Mouse (Mus musculus) cerebellum, adult 2 months (tissue): ENCODE data around the gene Zfp57. TPM values are rescaled to one million over a fixed set of nuclear protein-coding genes. Genes with fewer than 3 reads are reported as not detected.
A peak's percentile ranks its signal among the peaks of the same experiment; 100 is the strongest.

Source experiments
- DNase-seq, 2 experiments: peaks; one replicate each; pipeline ENCODE4 v3.0.0; 2021
- H3K27ac ChIP-seq: fragments of 200-500 bp; 2 replicates; pipeline ENCODE4 v1.5.1; 2012; ENCODE audit warnings: low read length, control low read depth, inconsistent platforms; ENCODE audit not compliant: insufficient read depth
- H3K27me3 ChIP-seq: fragments of 200-500 bp; 2 replicates; pipeline ENCODE4 v1.6.1; 2012; ENCODE audit warnings: inconsistent platforms, mild to moderate bottlenecking, low read length, moderate library complexity; ENCODE audit not compliant: control insufficient read depth, insufficient read depth
- H3K4me1 ChIP-seq: fragments of 200-500 bp; 2 replicates; pipeline ENCODE4 v1.6.1; 2011; ENCODE audit warnings: low read length; ENCODE audit not compliant: control insufficient read depth, insufficient read depth
- H3K4me3 ChIP-seq: fragments of 200-500 bp; replicated peaks from 2 replicates; pipeline ENCODE3; 2011; ENCODE audit warnings: mild to moderate bottlenecking, low read depth, low read length, control low read depth; ENCODE audit not compliant: insufficient read depth
- CTCF ChIP-seq: fragments of 200-500 bp; IDR thresholded peaks from 2 replicates; pipeline ENCODE4 v1.5.1; 2011; ENCODE audit warnings: low read depth, mild to moderate bottlenecking, control low read depth, low read length, moderate library complexity, borderline replicate concordance; ENCODE audit not compliant: insufficient read depth
- POLR2A ChIP-seq: fragments of 200-500 bp; IDR thresholded peaks from 2 replicates; pipeline ENCODE4 v1.6.1; 2011; ENCODE audit warnings: low read length, control low read depth, borderline replicate concordance; ENCODE audit not compliant: insufficient read depth
- WGBS: fragments of 180-500 bp; shearing (Covaris S2); methylation state at CpG from one replicate; pipeline ENCODE4 v1.1.7; 2018; 5-methylcytosine and 5-hydroxymethylcytosine counted together
- polyA plus RNA-seq: library from polyadenylated mRNA; depleted of rRNA; stranded (reverse); fragments of >200 nt; gene quantifications from 2 replicates; pipeline ENCODE4 v1.2.3, GENCODE M21; 2012; rRNA removed

Gene Zfp57
- polyA plus RNA-seq: 10.3 and 12.0 TPM in 2 replicates

DNA sequence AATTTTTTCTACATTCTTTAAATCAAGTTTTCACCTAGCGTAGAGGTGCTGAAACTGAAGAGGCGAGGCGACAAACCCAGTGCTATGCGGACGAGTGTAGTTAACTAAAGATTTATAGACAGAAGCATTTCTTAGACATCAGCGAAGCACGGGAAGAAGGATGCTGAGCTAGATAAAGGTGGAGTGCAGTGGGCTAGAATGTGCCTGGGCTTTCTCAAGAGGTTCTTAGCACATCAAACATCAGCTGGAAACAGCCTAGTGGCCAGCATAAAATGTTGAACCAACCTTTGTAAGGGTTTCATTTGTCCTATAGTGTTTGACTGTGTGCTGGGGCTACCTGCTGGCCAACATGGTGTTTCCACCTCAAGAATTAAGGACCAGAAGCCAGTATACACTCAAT lies at the start of gene Zfp57:
Gene Zfp57 (plus strand): TSS at position 301 of the 400 bp plus-strand sequence.
- Histone ChIP-seq H3K27ac (no peak within 1 kb of the TSS), H3K4me1 (no peaks in the 10 kb centered on the region), H3K4me3 (no peak within 1 kb of the TSS), H3K27me3 (no peaks in the 10 kb centered on the region)
- no peak for DNase-seq
- 98% methylated on average over 7 of the region's 7 CpGs for WGBS
- TF ChIP-seq POLR2A (no peak), CTCF (no peak)

DNA sequence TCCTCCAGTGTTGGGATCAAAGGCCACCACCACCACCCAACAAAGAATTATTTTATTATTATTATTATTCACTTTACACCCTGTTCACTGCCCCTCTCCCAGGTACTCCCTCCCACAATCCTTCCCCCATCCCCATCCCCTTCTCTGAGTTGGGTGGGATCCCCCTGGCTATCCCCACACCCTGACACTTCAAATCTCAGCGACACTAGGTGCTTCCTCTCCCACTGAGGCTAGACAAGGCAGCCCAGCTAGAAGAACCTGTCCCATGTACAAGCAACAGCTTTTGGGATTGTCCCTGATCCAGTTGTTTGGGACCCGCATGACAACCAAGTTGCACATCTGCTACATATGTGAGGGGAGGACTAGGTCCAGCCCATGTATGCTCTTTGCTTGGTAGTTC lies 48.3 kb upstream of the Zfp57 start:
- Histone ChIP-seq H3K4me3 (no peak overlapping the region), H3K27ac (no peak overlapping the region), H3K27me3 (no peaks in the 10 kb centered on the region), H3K4me1 (no peaks in the 10 kb centered on the region; the same call in 1 of the 2 replicates)
- peak in 1 of 2 experiments; percentile 23 for DNase-seq
- 86% methylated on average over 2 of the region's 2 CpGs for WGBS
- TF ChIP-seq POLR2A: no peak

GRCm38 (mm10) chr17:36953062-36953461 lies 47.9 kb upstream of the Zfp57 start:
- no peaks in the 10 kb centered on the region for H3K27me3 ChIP-seq
- no peak overlapping the region for H3K4me3 ChIP-seq
- no peak for TF ChIP-seq CTCF
- TF ChIP-seq POLR2A: no peak
- no peaks in the 10 kb centered on the region; the same call in 1 of the 2 replicates for H3K4me1 ChIP-seq
- 91% methylated on average over 1 of the region's 1 CpGs for WGBS
- no peak overlapping the region for H3K27ac ChIP-seq
- DNase-seq: no peak

GRCm38 (mm10) chr17:36957999-36958743 lies 42.8 kb upstream of the Zfp57 start, which contains the start of the genes Znrd1 and Znrd1as:
Znrd1 (minus strand) TSS chr17:36958559.
Znrd1as (plus strand) TSS chr17:36958592.
- peak; percentile 94 to 96 for DNase-seq
- under 1% methylated on average over 46 of the region's 46 CpGs for WGBS
- peaks cover 4% of the 10 kb centered on the region for H3K4me1 ChIP-seq
- peak within 1 kb of the TSS; percentile 67 for H3K27ac ChIP-seq
- H3K4me3 ChIP-seq: peak within 1 kb of the TSS; percentile 81
- TF ChIP-seq POLR2A (peak; percentile 76; the same call in 1 of the 2 replicates), CTCF (no peak)
- H3K27me3 ChIP-seq: no peaks in the 10 kb centered on the region

DNA sequence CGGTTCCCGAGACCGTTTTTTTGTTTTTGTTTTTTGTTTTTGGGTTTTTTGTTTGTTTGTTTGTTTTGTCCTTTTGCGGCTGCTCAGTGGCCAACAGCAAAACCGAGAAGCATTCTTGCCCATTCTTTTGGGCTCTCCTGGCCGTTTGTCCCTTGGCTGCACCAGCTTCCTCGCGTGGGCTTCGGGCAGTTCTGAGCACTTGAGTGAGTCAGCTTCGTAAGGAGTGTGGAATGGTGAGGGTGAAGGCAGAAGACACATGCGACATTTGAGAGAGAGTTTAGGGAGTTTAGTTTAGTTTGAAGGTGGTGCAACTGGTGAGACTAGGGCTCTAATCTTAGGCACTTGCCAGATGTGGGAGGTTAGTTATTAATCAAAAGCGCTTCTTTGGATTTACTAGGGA lies 42.1 kb upstream of the Zfp57 start:
- Histone ChIP-seq H3K27me3 (no peaks in the 10 kb centered on the region), H3K4me3 (peak overlapping the region; percentile 81), H3K27ac (0 out of 2 replicates have a peak overlapping the region, but pooled peaks have one; percentile 60), H3K4me1 (peaks cover 4% of the 10 kb centered on the region)
- WGBS: 6% methylated on average over 12 of the region's 12 CpGs
- DNase-seq: no peak
- TF ChIP-seq POLR2A (no peak), CTCF (no peak)

DNA sequence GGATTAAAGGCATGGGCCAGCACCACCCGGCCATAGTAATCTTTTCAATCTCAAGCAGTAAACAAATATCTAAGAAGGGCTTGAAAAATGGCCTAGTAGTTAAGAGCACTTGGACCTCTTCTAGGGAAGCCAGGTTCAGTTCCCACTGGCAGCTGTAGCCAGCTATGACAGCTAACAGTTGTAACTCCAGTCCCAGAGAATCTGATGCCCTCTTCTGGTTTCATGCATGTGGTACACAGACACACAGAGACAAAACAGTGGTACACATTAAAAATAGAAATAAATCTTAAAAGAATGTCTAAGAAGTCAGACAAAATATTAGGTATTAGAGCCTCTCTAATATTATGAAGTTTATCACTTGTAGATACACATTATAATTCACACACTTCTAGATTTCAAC lies 39.8 kb upstream of the Zfp57 start:
- no peak for TF ChIP-seq POLR2A
- TF ChIP-seq CTCF: no peak
- H3K27me3 ChIP-seq: no peaks in the 10 kb centered on the region
- peaks cover 4% of the 10 kb centered on the region for H3K4me1 ChIP-seq
- no peak overlapping the region for H3K4me3 ChIP-seq
- no peak for DNase-seq
- no peak overlapping the region for H3K27ac ChIP-seq
- 86% methylated on average over 1 of the region's 1 CpGs for WGBS

DNA sequence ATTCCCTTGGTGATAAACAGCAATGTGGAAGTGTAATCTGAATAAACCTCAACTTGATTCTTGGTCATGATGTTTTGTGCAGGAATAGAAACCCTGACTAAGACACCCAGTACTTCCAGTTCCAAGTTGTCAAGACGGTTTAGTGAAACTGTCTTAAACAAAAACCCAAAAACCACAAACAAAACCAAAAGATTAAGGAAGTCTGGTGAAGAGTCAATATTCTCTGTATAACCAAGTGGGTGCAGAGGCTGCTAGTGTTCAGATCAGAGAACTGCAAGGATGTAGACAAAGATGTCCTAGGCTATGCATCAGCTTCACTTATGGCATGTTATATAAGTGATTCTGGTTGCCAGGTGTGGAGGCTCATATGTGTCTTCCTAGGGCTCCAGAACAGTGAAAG lies 34.1 kb upstream of the Zfp57 start:
- H3K27me3 ChIP-seq: no peaks in the 10 kb centered on the region
- no peak for DNase-seq
- no peak overlapping the region for H3K4me3 ChIP-seq
- no peaks in the 10 kb centered on the region for H3K4me1 ChIP-seq
- 80% methylated on average over 1 of the region's 1 CpGs for WGBS
- TF ChIP-seq POLR2A (no peak), CTCF (no peak)
- no peak overlapping the region for H3K27ac ChIP-seq

- WGBS: 86% methylated on average over 14 of the region's 14 CpGs
- TF ChIP-seq POLR2A (no peak), CTCF (no peak)
Measured at GRCm38 (mm10) chr17:36970316-36970890, 30.6 kb upstream of the Zfp57 start.

More at GRCm38 (mm10) chr17:36970316-36970890, 30.6 kb upstream of the Zfp57 start:
- Histone ChIP-seq H3K4me1 (no peaks in the 10 kb centered on the region), H3K4me3 (no peak overlapping the region), H3K27ac (no peak overlapping the region), H3K27me3 (no peaks in the 10 kb centered on the region)
- no peak for DNase-seq
